In the genomic region with DNA sequence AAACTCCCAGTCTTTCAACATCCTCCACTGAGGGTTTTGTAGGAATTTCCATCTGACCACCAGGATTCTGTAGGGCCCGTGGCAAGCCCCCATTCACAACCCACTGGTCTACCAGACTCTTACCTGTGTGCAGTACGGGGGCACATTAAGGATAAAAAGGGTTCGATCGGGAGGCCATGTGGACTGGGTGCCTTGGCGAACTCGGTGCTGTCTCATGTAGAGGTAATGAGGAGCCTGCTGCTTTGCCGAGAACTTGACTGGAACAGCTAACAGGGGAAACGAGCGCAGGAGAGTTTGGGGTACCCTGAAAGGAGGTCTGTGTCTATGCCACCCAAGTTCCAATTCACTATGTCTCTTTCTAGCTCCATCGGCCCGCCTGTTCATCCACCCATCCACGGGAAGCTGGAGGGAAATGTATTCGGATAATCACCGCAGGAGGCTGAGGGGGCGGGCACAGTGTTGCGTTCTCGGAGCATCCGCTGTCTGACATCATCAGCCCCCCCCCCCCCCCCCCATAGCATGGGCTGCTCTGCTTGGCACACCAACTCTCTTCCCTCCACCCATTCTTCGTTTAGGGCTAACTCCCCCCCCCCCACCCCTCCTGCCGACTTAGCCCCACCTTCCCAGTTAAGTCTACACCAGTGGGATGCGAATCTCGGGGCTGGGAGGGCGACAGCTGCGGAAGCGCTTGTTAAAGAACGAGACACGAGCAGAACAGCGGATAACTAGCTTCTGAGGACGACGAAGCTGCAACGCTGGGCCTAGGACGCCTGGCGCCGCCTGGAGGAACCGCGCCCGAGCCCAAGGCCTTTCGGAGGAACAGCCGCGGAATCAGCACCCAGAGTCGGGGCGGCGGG, we compare ENCODE assay signal across 8 mouse cellular contexts. TPM values are rescaled to one million over a fixed set of nuclear protein-coding genes. Genes with fewer than 3 reads are reported as not detected.
A peak's percentile ranks its signal among the peaks of the same experiment; 100 is the strongest.
DNase-seq lines count a peak whose midpoint lies in the region; ATAC-seq and TF ChIP-seq lines count a peak whose summit lies in the region.

No protein-coding gene starts in this region.

- peak overlapping the region; percentile 84 for H3K4me2 ChIP-seq in forebrain, embryonic 11.5 days (ENCODE audit: low read depth, low read length, severe bottlenecking)
- peak overlapping the region; percentile 70 for H3K4me2 ChIP-seq in hindbrain, postnatal 0 days (ENCODE audit: low read depth, low read length)
- H3K4me2 ChIP-seq in limb, embryonic 13.5 days (replicated peaks), result peak overlapping the region; percentile 82
- peak overlapping the region; percentile 81 for H3K4me2 ChIP-seq in midbrain, embryonic 13.5 days (replicated peaks)
- H3K4me2 ChIP-seq in stomach, postnatal 0 days (replicated peaks; ENCODE audit: low read depth), result peak overlapping the region; percentile 82

- no peaks in the 10 kb centered on the region for H3K27me3 ChIP-seq in forebrain, embryonic 11.5 days (ENCODE audit: control insufficient read depth, insufficient read depth, low read length)
- H3K27me3 ChIP-seq in hindbrain, postnatal 0 days (ENCODE audit: insufficient read depth, low read length), result no peaks in the 10 kb centered on the region
- H3K27me3 ChIP-seq in limb, embryonic 13.5 days, result no peaks in the 10 kb centered on the region
- no peaks in the 10 kb centered on the region for H3K27me3 ChIP-seq in midbrain, embryonic 13.5 days
- H3K27me3 ChIP-seq in stomach, postnatal 0 days (ENCODE audit: control insufficient read depth, insufficient read depth, low read length), result no peaks in the 10 kb centered on the region

- intact Hi-C loops in gastrocnemius, adult 2 months (cut with DNase I), result no loop called here

- WGBS in forebrain, embryonic 11.5 days, result 5% methylated on average over 42 of the region's 43 CpGs
- 3% methylated on average over 38 of the region's 43 CpGs for WGBS in hindbrain, postnatal 0 days
- 3% methylated on average over 42 of the region's 43 CpGs for WGBS in limb, embryonic 13.5 days
- WGBS in midbrain, embryonic 13.5 days, result 3% methylated on average over 40 of the region's 43 CpGs
- WGBS in stomach, postnatal 0 days, result 4% methylated on average over 35 of the region's 43 CpGs

- peaks cover 8% of the 10 kb centered on the region for H3K36me3 ChIP-seq in forebrain, embryonic 11.5 days (ENCODE audit: control insufficient read depth, insufficient read depth, low read length)
- peaks cover 41% of the 10 kb centered on the region for H3K36me3 ChIP-seq in hindbrain, postnatal 0 days (ENCODE audit: insufficient read depth, low read length)
- peaks cover 52% of the 10 kb centered on the region for H3K36me3 ChIP-seq in limb, embryonic 13.5 days
- H3K36me3 ChIP-seq in midbrain, embryonic 13.5 days, result peaks cover 49% of the 10 kb centered on the region
- H3K36me3 ChIP-seq in stomach, postnatal 0 days (ENCODE audit: control insufficient read depth, insufficient read depth, low read length), result peaks cover 25% of the 10 kb centered on the region

- peak; percentile 72 for ATAC-seq in forebrain, embryonic 11.5 days (replicated peaks; ENCODE audit: low FRiP score)
- peak; percentile 67 for ATAC-seq in hindbrain, postnatal 0 days
- peak; percentile 55 for ATAC-seq in limb, embryonic 13.5 days (ENCODE audit: low FRiP score, low read depth)
- ATAC-seq in midbrain, embryonic 13.5 days, result peak; percentile 72
- ATAC-seq in stomach, postnatal 0 days (ENCODE audit: low FRiP score, low TSS enrichment), result peak; percentile 9; the same call in 1 of the 2 replicates

- no peak for DNase-seq in gastrocnemius, adult 2 months
- DNase-seq in gastrocnemius, postnatal 10 days, result no peak
- peak; percentile 34 for DNase-seq in c-Kit-positive CD71-positive TER-119-negative erythroid progenitor cells, embryonic 14.5 days (ENCODE audit: low read depth)
- DNase-seq in forebrain, embryonic 11.5 days (ENCODE audit: low spot score), result peak; percentile 79
- peak; percentile 72 for DNase-seq in hindbrain, postnatal 0 days (ENCODE audit: low spot score)
- DNase-seq in stomach, postnatal 0 days (ENCODE audit: low spot score), result peak; percentile 71

- no peak for TF ChIP-seq EP300 in stomach, postnatal 0 days (optimal IDR thresholded peaks at IDR 0.05)

- peak overlapping the region; percentile 74 for H3K9ac ChIP-seq in forebrain, embryonic 11.5 days (ENCODE audit: low read length)
- H3K9ac ChIP-seq in hindbrain, postnatal 0 days (replicated peaks; ENCODE audit: low read length), result peak overlapping the region; percentile 69
- peak overlapping the region; percentile 72 for H3K9ac ChIP-seq in limb, embryonic 13.5 days
- H3K9ac ChIP-seq in midbrain, embryonic 13.5 days (replicated peaks), result peak overlapping the region; percentile 78
- peak overlapping the region; percentile 72 for H3K9ac ChIP-seq in stomach, postnatal 0 days (ENCODE audit: low read length)

- H3K9me3 ChIP-seq in forebrain, embryonic 11.5 days (ENCODE audit: control insufficient read depth, low read length), result no peaks in the 10 kb centered on the region
- no peaks in the 10 kb centered on the region for H3K9me3 ChIP-seq in hindbrain, postnatal 0 days (ENCODE audit: low read length)
- no peaks in the 10 kb centered on the region for H3K9me3 ChIP-seq in limb, embryonic 13.5 days
- H3K9me3 ChIP-seq in midbrain, embryonic 13.5 days, result no peaks in the 10 kb centered on the region
- no peaks in the 10 kb centered on the region for H3K9me3 ChIP-seq in stomach, postnatal 0 days (ENCODE audit: control insufficient read depth, low read length)

- peaks cover 6% of the 10 kb centered on the region; the same call in 1 of the 2 replicates for H3K4me1 ChIP-seq in forebrain, embryonic 11.5 days (replicated peaks; ENCODE audit: control insufficient read depth, insufficient read depth, low read length)
- H3K4me1 ChIP-seq in hindbrain, postnatal 0 days (ENCODE audit: insufficient read depth, low read length), result no peaks in the 10 kb centered on the region
- H3K4me1 ChIP-seq in limb, embryonic 13.5 days, result peaks cover 9% of the 10 kb centered on the region
- H3K4me1 ChIP-seq in midbrain, embryonic 13.5 days (replicated peaks), result peaks cover 17% of the 10 kb centered on the region
- no peaks in the 10 kb centered on the region for H3K4me1 ChIP-seq in stomach, postnatal 0 days (replicated peaks; ENCODE audit: control insufficient read depth, insufficient read depth)

- no peak; the same call in 1 of the 2 replicates for TF ChIP-seq CTCF in gastrocnemius, adult 2 months (IDR thresholded peaks at IDR 0.05)
- peak; percentile 45 for TF ChIP-seq CTCF in hindbrain, postnatal 0 days (IDR thresholded peaks at IDR 0.05; ENCODE audit: low read depth)
- TF ChIP-seq CTCF in stomach, postnatal 0 days (IDR thresholded peaks at IDR 0.05; ENCODE audit: low read depth), result peak; percentile 49; the same call in 1 of the 2 replicates

- peak overlapping the region; percentile 100 for H3K4me3 ChIP-seq in gastrocnemius, adult 2 months
- H3K4me3 ChIP-seq in forebrain, embryonic 11.5 days (ENCODE audit: low read depth, low read length), result peak overlapping the region; percentile 81
- H3K4me3 ChIP-seq in hindbrain, postnatal 0 days (ENCODE audit: low read length), result peak overlapping the region; percentile 87
- H3K4me3 ChIP-seq in limb, embryonic 13.5 days, result peak overlapping the region; percentile 79
- peak overlapping the region; percentile 86 for H3K4me3 ChIP-seq in midbrain, embryonic 13.5 days (replicated peaks)
- H3K4me3 ChIP-seq in stomach, postnatal 0 days (ENCODE audit: low read depth, low read length), result peak overlapping the region; percentile 92

- H3K27ac ChIP-seq in gastrocnemius, adult 2 months, result peak overlapping the region; percentile 87
- peak overlapping the region; percentile 53 for H3K27ac ChIP-seq in forebrain, embryonic 11.5 days (ENCODE audit: low read depth, low read length)
- H3K27ac ChIP-seq in hindbrain, postnatal 0 days, result peak overlapping the region; percentile 86
- peak overlapping the region; percentile 65; the same call in 1 of the 2 replicates for H3K27ac ChIP-seq in limb, embryonic 13.5 days
- peak overlapping the region; percentile 83 for H3K27ac ChIP-seq in midbrain, embryonic 13.5 days
- H3K27ac ChIP-seq in stomach, postnatal 0 days (replicated peaks), result peak overlapping the region; percentile 86

RNA-seq across cellular contexts. Expression of gene Rrp7a, which starts 0.7 kb away (rescaled TPM):
- 10 to 100 TPM; 34.3 to 41.3 TPM for total RNA-seq in gastrocnemius, adult 2 months (2021)
- 10 to 100 TPM; 41.0 to 44.3 TPM for total RNA-seq in gastrocnemius, postnatal 10 days (2021)
- 71.2 and 79.7 TPM in 2 replicates for polyA plus RNA-seq in forebrain, embryonic 11.5 days (2014; fragmentation: Nextera tagmentation; extraction: Ambion mirVana)
- total RNA-seq in hindbrain, postnatal 0 days (2014; rRNA removed), result 157 and 207 TPM in 2 replicates
- 69.4 and 74.4 TPM in 2 replicates for polyA plus RNA-seq in hindbrain, postnatal 0 days (2015; fragmentation: Nextera tagmentation; extraction: Ambion mirVana)
- polyA plus RNA-seq in limb, embryonic 13.5 days (2015; fragmentation: Nextera tagmentation; extraction: Ambion mirVana), result 59.4 and 63.9 TPM in 2 replicates
- polyA plus RNA-seq in midbrain, embryonic 13.5 days (2015; fragmentation: Nextera tagmentation; extraction: Ambion mirVana), result 72.4 and 77.0 TPM in 2 replicates
- 39.9 and 44.8 TPM in 2 replicates for polyA plus RNA-seq in stomach, postnatal 0 days (2015; fragmentation: Nextera tagmentation; extraction: Ambion mirVana)

RNA-seq across cellular contexts. Expression of gene Poldip3, which starts 27.2 kb away (rescaled TPM):
- 10 to 100 TPM; 16.0 to 16.3 TPM for total RNA-seq in gastrocnemius, adult 2 months (2021)
- 10 to 100 TPM; 33.8 to 43.3 TPM for total RNA-seq in gastrocnemius, postnatal 10 days (2021)
- polyA plus RNA-seq in forebrain, embryonic 11.5 days (2014; fragmentation: Nextera tagmentation; extraction: Ambion mirVana), result 183 and 196 TPM in 2 replicates
- total RNA-seq in hindbrain, postnatal 0 days (2014; rRNA removed), result 97.5 and 115 TPM in 2 replicates
- 96.9 and 103 TPM in 2 replicates for polyA plus RNA-seq in hindbrain, postnatal 0 days (2015; fragmentation: Nextera tagmentation; extraction: Ambion mirVana)
- 158 and 165 TPM in 2 replicates for polyA plus RNA-seq in limb, embryonic 13.5 days (2015; fragmentation: Nextera tagmentation; extraction: Ambion mirVana)
- polyA plus RNA-seq in midbrain, embryonic 13.5 days (2015; fragmentation: Nextera tagmentation; extraction: Ambion mirVana), result 166 and 169 TPM in 2 replicates
- polyA plus RNA-seq in stomach, postnatal 0 days (2015; fragmentation: Nextera tagmentation; extraction: Ambion mirVana), result 56.3 and 58.7 TPM in 2 replicates

RNA-seq across cellular contexts. Expression of gene Serhl, which starts 32.6 kb away (rescaled TPM):
- total RNA-seq in gastrocnemius, adult 2 months (2021), result 10 to 100 TPM; 22.8 to 29.1 TPM
- total RNA-seq in gastrocnemius, postnatal 10 days (2021), result 10 to 100 TPM; 34.8 to 35.4 TPM
- 46.0 and 47.3 TPM in 2 replicates for polyA plus RNA-seq in forebrain, embryonic 11.5 days (2014; fragmentation: Nextera tagmentation; extraction: Ambion mirVana)
- 12.6 and 12.9 TPM in 2 replicates for total RNA-seq in hindbrain, postnatal 0 days (2014; rRNA removed)
- polyA plus RNA-seq in hindbrain, postnatal 0 days (2015; fragmentation: Nextera tagmentation; extraction: Ambion mirVana), result 37.4 and 38.5 TPM in 2 replicates
- polyA plus RNA-seq in limb, embryonic 13.5 days (2015; fragmentation: Nextera tagmentation; extraction: Ambion mirVana), result 58.9 and 59.5 TPM in 2 replicates
- 27.2 and 30.6 TPM in 2 replicates for polyA plus RNA-seq in midbrain, embryonic 13.5 days (2015; fragmentation: Nextera tagmentation; extraction: Ambion mirVana)
- polyA plus RNA-seq in stomach, postnatal 0 days (2015; fragmentation: Nextera tagmentation; extraction: Ambion mirVana), result 51.5 and 61.6 TPM in 2 replicates

RNA-seq across cellular contexts. Expression of gene Cyb5r3, which starts 50.5 kb away (rescaled TPM):
- total RNA-seq in gastrocnemius, adult 2 months (2021), result 10 to 100 TPM; 39.2 to 43.1 TPM
- 100 to 1,000 TPM in 1 of 2 experiments, 10 to 100 TPM in 1; 91.3 to 102 TPM for total RNA-seq in gastrocnemius, postnatal 10 days (2021)
- 161 and 181 TPM in 2 replicates for polyA plus RNA-seq in forebrain, embryonic 11.5 days (2014; fragmentation: Nextera tagmentation; extraction: Ambion mirVana)
- 93.8 and 99.2 TPM in 2 replicates for total RNA-seq in hindbrain, postnatal 0 days (2014; rRNA removed)
- polyA plus RNA-seq in hindbrain, postnatal 0 days (2015; fragmentation: Nextera tagmentation; extraction: Ambion mirVana), result 117 and 136 TPM in 2 replicates
- 108 and 110 TPM in 2 replicates for polyA plus RNA-seq in limb, embryonic 13.5 days (2015; fragmentation: Nextera tagmentation; extraction: Ambion mirVana)
- 123 and 133 TPM in 2 replicates for polyA plus RNA-seq in midbrain, embryonic 13.5 days (2015; fragmentation: Nextera tagmentation; extraction: Ambion mirVana)
- 117 and 145 TPM in 2 replicates for polyA plus RNA-seq in stomach, postnatal 0 days (2015; fragmentation: Nextera tagmentation; extraction: Ambion mirVana)

Comparison
In these comparisons a context has a peak if more than half of its experiments do, and no peak if none do; other contexts are left out.
1. DNase-seq: peak in c-Kit-positive CD71-positive TER-119-negative erythroid progenitor cells, embryonic 14.5 days (single experiment), forebrain, embryonic 11.5 days (single experiment), hindbrain, postnatal 0 days (single experiment) and stomach, postnatal 0 days (single experiment); none in gastrocnemius, adult 2 months (single experiment) and gastrocnemius, postnatal 10 days (single experiment).
2. ATAC-seq: peak in every context shown above with its lines; median percentile 72 in forebrain, embryonic 11.5 days; 72 in midbrain, embryonic 13.5 days; 67 in hindbrain, postnatal 0 days; 55 in limb, embryonic 13.5 days; 9 in stomach, postnatal 0 days.
3. Peak in every context shown above with its lines, with median percentiles within 50 percentile points of each other: H3K27ac ChIP-seq, H3K4me3 ChIP-seq, H3K4me2 ChIP-seq and H3K9ac ChIP-seq.